Mouse (Mus musculus) bone marrow, adult 2 months (tissue): ENCODE measurements around the gene Dpagt1.
A peak's percentile ranks its signal among the peaks of the same experiment; 100 is the strongest.

Source experiments
- CTCF ChIP-seq: fragments of 200-500 bp; IDR thresholded peaks from 2 replicates; pipeline ENCODE4 v1.5.1; 2011; ENCODE audit warnings: low read length, control low read depth; ENCODE audit not compliant: control insufficient read depth, insufficient read depth
- POLR2A ChIP-seq: fragments of 200-500 bp; IDR thresholded peaks from 2 replicates; pipeline ENCODE4 v1.6.1; 2011; ENCODE audit warnings: low read depth, mild to moderate bottlenecking, control low read depth, low read length, borderline replicate concordance; ENCODE audit not compliant: control insufficient read depth

DNA sequence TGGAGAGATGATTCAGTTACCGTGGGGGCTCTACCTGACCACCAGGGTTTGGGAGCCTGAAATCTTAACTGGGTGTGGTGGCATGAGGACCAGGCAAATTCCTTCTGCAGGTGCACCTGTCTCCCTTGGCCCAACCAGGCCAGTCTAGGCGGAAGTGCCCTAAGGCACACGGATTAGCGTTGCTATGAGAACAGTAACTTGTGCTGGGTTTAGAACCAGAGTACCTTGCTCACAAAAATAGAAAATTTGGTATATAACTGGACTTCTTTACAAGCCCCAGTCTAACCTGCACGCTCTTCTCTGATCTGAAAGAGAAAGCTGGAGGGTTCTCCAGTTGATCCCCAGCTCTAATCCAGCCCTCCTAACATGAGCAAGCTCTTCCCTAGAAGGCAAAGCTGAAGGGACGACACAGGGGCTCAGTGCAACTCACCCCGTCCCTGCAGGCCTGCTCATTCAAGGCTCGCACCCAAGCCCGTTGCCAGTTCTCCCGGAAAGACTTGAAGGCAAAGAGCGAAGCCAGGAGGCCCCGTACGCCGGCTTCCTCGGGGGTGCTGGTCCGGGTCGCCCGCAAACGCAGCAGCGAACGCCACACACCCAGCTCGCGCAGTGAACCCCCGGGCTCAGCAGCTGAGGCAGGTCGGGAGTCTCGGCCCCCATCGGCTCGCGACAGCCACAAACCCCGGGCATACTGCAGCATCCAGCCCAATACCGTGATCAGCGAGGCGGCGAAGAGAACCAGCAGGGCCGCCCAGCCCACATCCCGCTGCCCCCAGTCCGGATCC, 6.5 kb upstream of the Dpagt1 start:
- TF ChIP-seq CTCF: no peak
- TF ChIP-seq POLR2A: peak; percentile 29; the same call in 1 of the 2 replicates
